Mouse (Mus musculus) cerebellum, adult 9-10 months (tissue): ENCODE data around the gene Pdxp.
A peak's percentile ranks its signal among the peaks of the same experiment; 100 is the strongest.
"Not testable (repeated sequence)": the region's sequence is repeated elsewhere in the genome, so short reads cannot be mapped to it uniquely, and the experiment has no call there.

Source experiments
- DNase-seq: peaks from one replicate; pipeline ENCODE4 v3.0.0; 2022

Gene Pdxp

GRCm38 (mm10) chr15:78913632-78914090, at the start of gene Pdxp:
Pdxp (plus strand) TSS chr15:78913919.
- DNase-seq, result peak; percentile 99

GRCm38 (mm10) chr15:78868398-78868797, 45.3 kb upstream of the Pdxp start:
- DNase-seq, result no peak

- no peak for DNase-seq
Observed at GRCm38 (mm10) chr15:78868826-78869233, 44.9 kb upstream of the Pdxp start.

- DNase-seq, result peak; percentile 72
Observed at GRCm38 (mm10) chr15:78869775-78870174, 43.9 kb upstream of the Pdxp start.

- DNase-seq, result no peak
Observed at GRCm38 (mm10) chr15:78872021-78872608, 41.6 kb upstream of the Pdxp start.

GRCm38 (mm10) chr15:78873803-78874435, 39.8 kb upstream of the Pdxp start:
- no peak for DNase-seq

GRCm38 (mm10) chr15:78874989-78875388, 38.7 kb upstream of the Pdxp start:
- DNase-seq, result no peak

GRCm38 (mm10) chr15:78875537-78875936, 38.2 kb upstream of the Pdxp start:
- DNase-seq, result no peak

- DNase-seq, result peak; percentile 90
Observed at GRCm38 (mm10) chr15:78876258-78876696, 37.4 kb upstream of the Pdxp start.

GRCm38 (mm10) chr15:78876991-78877809, 36.5 kb upstream of the Pdxp start, which contains the start of gene Gga1:
Gga1 (plus strand) TSS chr15:78877190.
- peak; percentile 98 for DNase-seq

- DNase-seq, result peak; percentile 63
Observed at GRCm38 (mm10) chr15:78877810-78878390, 35.8 kb upstream of the Pdxp start.

- not testable (repeated sequence) for DNase-seq
Observed at GRCm38 (mm10) chr15:78878792-78879516, 34.8 kb upstream of the Pdxp start.

- no peak for DNase-seq
Observed at GRCm38 (mm10) chr15:78880432-78880831, 33.3 kb upstream of the Pdxp start.

GRCm38 (mm10) chr15:78881828-78882227, 31.9 kb upstream of the Pdxp start:
- no peak for DNase-seq

GRCm38 (mm10) chr15:78889401-78889853, 24.3 kb upstream of the Pdxp start:
- DNase-seq, result no peak

- DNase-seq, result no peak
Observed at GRCm38 (mm10) chr15:78892440-78892839, 21.3 kb upstream of the Pdxp start.

GRCm38 (mm10) chr15:78894726-78895125, 19.0 kb upstream of the Pdxp start:
- DNase-seq, result no peak

- no peak for DNase-seq
Observed at GRCm38 (mm10) chr15:78895741-78896140, 18.0 kb upstream of the Pdxp start.

GRCm38 (mm10) chr15:78896149-78896548, 17.6 kb upstream of the Pdxp start:
- no peak for DNase-seq

GRCm38 (mm10) chr15:78897488-78897887, 16.2 kb upstream of the Pdxp start:
- DNase-seq, result no peak

GRCm38 (mm10) chr15:78898507-78899001, 15.2 kb upstream of the Pdxp start:
- DNase-seq, result no peak

- DNase-seq, result peak; percentile 23
Observed at GRCm38 (mm10) chr15:78899409-78899739, 14.3 kb upstream of the Pdxp start, which contains the start of gene Gm49510. Gm49510 (plus strand) TSS chr15:78899667.
